Mouse (Mus musculus): ENCODE results near the gene Gm20388. TPM values are rescaled to one million over a fixed set of nuclear protein-coding genes. Genes with fewer than 3 reads are reported as not detected.

Gene Gm20388
- polyA plus RNA-seq, 1 experiment from 2014 or later: not detected

DNA sequence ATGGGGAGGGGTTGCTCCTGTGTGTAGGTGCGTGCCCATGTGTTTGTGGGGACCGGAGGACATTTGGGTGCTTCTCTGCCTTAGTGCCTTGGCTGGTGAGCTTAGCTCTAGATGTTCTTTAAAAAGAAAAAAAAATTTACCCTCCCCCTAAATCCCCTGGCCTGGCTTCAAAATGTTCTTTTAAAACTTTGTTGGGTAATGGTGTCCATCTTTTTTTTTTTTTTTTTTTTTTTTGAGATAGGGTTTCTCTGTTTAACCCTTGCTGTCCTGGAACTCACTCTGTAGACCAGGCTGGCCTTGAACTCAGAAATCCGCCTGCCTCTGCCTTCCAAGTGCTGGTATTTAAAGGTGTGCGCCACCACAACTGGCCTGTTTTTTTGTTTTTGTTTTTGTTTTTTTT, 4.7 kb downstream of the Gm20388 start:
- Histone ChIP-seq H3K27me3 (no peaks in the 10 kb centered on the region), H3K4me2 (peak overlapping the region; percentile 92), H3K4me3 (replicated peaks) (peak overlapping the region; percentile 57), H3K4me1 (replicated peaks) (peaks cover 85% of the 10 kb centered on the region), H3K27ac (peak overlapping the region; percentile 99), H3K9me3 (replicated peaks) (no peaks in the 10 kb centered on the region), H3K36me3 (peaks cover 10% of the 10 kb centered on the region; the same call in 1 of the 2 replicates), H3K9ac (peak overlapping the region; percentile 99)
- DNase-seq (no peak), ATAC-seq (ENCODE audit: low read depth) (no peak)
- 67% methylated on average over 4 of the region's 4 CpGs for WGBS (ENCODE audit: insufficient replicate concordance)

DNA sequence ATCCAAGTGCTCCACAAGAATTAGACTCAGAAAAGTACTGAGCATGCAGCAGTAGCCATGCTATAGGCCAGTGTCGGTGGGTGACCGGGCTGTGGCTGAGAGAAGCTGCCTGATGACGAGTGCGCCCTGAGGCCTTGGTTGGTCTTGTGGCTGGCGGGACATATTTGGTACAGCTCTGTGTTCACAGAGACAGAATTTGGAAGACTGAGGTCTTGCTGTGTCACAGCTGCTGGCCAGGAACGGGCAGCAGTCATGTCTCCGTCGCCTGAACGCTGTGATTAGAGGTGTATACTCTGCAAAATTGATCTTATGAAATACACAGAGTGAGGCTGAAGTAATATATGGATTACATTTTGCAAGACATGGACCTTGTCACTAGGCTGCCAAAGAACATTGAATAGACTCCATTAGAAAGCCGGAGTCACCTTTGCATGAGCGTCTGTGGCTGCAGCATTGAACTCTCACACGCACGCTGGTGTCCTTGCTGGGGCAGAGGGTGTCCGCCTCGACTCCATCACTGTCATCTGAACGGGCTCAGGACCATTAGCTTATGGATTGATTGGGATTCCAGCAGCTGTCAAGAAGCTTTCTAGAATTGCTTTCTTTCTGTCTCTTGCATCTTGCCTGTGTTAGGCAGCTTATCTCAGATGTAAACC, 5.7 kb downstream of the Gm20388 start:
- no peaks in the 10 kb centered on the region for H3K9me3 ChIP-seq (replicated peaks)
- peaks cover 10% of the 10 kb centered on the region; the same call in 1 of the 2 replicates for H3K36me3 ChIP-seq
- peak overlapping the region; percentile 75 for H3K9ac ChIP-seq
- no peaks in the 10 kb centered on the region for H3K27me3 ChIP-seq
- H3K4me1 ChIP-seq (replicated peaks): peaks cover 95% of the 10 kb centered on the region
- H3K4me3 ChIP-seq (replicated peaks): peak overlapping the region; percentile 57
- 62% methylated on average over 16 of the region's 16 CpGs for WGBS (ENCODE audit: insufficient replicate concordance)
- peak overlapping the region; percentile 92 for H3K4me2 ChIP-seq
- DNase-seq (no peak), ATAC-seq (ENCODE audit: low read depth) (no peak)
- H3K27ac ChIP-seq: peak overlapping the region; percentile 99

DNA sequence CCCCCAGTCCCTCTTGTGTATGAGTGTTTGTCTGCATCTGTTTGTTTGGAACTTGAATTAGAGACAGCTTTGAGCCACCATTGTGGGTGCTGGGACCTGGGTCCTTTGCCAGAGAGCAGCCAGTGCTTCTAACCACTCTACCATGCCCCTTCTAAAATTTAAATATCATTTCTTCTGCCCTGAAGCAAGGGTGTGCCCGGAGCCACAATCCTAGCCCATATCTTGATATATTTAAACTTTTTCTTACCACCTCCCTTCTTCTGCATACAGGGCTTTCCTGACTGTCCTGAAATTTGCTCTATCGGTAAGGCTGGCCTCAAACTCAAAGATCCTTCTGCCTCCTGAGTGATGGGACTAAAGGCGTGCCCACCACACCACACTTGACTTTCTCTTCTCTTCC, 6.8 kb downstream of the Gm20388 start:
- H3K4me1 ChIP-seq (replicated peaks): peaks cover 99% of the 10 kb centered on the region

DNA sequence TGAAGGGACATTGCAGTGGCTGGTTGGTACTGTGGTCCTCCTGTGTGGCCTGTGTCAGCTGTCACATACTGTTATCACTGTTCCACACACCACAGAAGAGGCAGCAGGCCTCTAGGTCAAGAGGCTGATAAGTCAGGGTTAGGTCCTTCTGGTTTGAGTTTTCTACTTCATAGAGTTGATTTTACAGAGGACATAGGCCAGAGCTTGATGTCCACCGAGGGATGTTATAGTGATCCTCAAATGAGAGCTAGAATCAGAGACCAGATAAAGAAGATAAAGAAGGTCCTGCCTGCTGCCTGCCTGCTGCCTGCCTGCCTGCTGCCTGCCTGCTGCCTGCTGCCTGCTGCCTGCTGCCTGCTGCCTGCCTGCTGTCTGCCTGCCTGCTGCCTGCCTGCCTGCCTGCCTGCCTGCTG, 7.5 kb downstream of the Gm20388 start:
- ATAC-seq (ENCODE audit: low read depth) (peak; percentile 98), DNase-seq (peak; percentile 76)
- Histone ChIP-seq H3K4me3 (replicated peaks) (peak overlapping the region; percentile 57), H3K4me1 (replicated peaks) (peaks cover 96% of the 10 kb centered on the region), H3K4me2 (peak overlapping the region; percentile 92), H3K9ac (peak overlapping the region; percentile 75), H3K36me3 (peaks cover 10% of the 10 kb centered on the region; the same call in 1 of the 2 replicates), H3K27ac (peak overlapping the region; percentile 99), H3K9me3 (replicated peaks) (no peaks in the 10 kb centered on the region), H3K27me3 (no peaks in the 10 kb centered on the region)
- WGBS (ENCODE audit: insufficient replicate concordance): 13% methylated on average over 1 of the region's 1 CpGs

More for the DNA sequence above, 6.8 kb downstream of the Gm20388 start:
- peak overlapping the region; percentile 99 for H3K27ac ChIP-seq
- WGBS (ENCODE audit: insufficient replicate concordance): 39% methylated on average over 3 of the region's 3 CpGs
- no peaks in the 10 kb centered on the region for H3K9me3 ChIP-seq (replicated peaks)
- H3K36me3 ChIP-seq: peaks cover 10% of the 10 kb centered on the region; the same call in 1 of the 2 replicates
- ATAC-seq (ENCODE audit: low read depth) (peak; percentile 14), DNase-seq (no peak)
- H3K27me3 ChIP-seq: no peaks in the 10 kb centered on the region
- peak overlapping the region; percentile 75 for H3K9ac ChIP-seq
- H3K4me3 ChIP-seq (replicated peaks): peak overlapping the region; percentile 57
- peak overlapping the region; percentile 92 for H3K4me2 ChIP-seq

DNA sequence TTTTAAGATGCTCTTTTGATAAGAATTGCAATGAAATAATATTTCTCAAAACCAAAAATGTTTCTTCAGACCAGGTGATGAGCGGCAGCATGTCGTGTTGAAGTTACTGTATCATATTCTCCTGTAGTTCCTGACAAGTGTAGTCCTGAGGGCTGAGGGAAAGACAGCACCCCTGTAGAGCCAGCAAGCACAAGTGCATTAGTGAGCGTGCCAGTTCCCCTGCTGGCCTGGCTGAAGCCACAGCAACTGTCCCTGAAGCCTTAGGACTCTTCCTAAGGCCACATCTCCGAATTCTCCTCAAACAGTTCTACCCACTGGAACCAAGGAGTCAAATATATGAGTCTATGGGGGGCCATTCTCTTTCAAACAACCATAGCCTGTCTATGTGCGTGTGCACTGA, 12.6 kb downstream of the Gm20388 start:
- Histone ChIP-seq H3K9ac (no peak overlapping the region), H3K4me1 (replicated peaks) (peaks cover 93% of the 10 kb centered on the region), H3K4me2 (no peak overlapping the region), H3K4me3 (replicated peaks) (no peak overlapping the region), H3K27me3 (no peaks in the 10 kb centered on the region), H3K36me3 (peaks cover 16% of the 10 kb centered on the region), H3K27ac (peak overlapping the region; percentile 7; the same call in 1 of the 2 replicates), H3K9me3 (replicated peaks) (no peaks in the 10 kb centered on the region)
- WGBS (ENCODE audit: insufficient replicate concordance): 87% methylated on average over 5 of the region's 5 CpGs
- DNase-seq (no peak), ATAC-seq (ENCODE audit: low read depth) (no peak)

DNA sequence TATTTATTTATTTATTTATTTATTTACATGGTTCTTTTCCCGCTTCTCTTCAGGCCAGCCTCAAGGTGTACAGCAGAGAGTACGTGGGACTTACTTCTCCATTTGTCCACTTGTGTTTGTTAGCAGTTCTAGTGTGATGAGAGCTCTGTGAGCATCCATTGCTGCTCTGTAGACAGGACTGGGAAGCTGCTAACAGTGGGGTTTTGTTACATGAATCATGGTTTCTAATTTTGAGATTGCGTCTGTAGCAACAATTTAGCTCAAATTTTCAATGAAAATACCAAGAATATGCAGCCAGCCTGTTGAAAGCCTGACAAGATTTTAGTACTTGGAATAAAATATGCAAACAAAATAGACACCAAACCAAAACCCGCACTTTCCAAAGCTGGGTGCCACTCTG, 14.8 kb downstream of the Gm20388 start:
- H3K4me3 ChIP-seq (replicated peaks): no peak overlapping the region
- peaks cover 91% of the 10 kb centered on the region for H3K4me1 ChIP-seq (replicated peaks)
- no peak overlapping the region for H3K4me2 ChIP-seq
- no peak overlapping the region for H3K9ac ChIP-seq
- H3K27ac ChIP-seq: peak overlapping the region; percentile 54; the same call in 1 of the 2 replicates
- no peaks in the 10 kb centered on the region for H3K27me3 ChIP-seq
- WGBS (ENCODE audit: insufficient replicate concordance): 84% methylated on average over 4 of the region's 4 CpGs
- H3K36me3 ChIP-seq: peaks cover 14% of the 10 kb centered on the region
- DNase-seq (no peak), ATAC-seq (ENCODE audit: low read depth) (no peak)
- H3K9me3 ChIP-seq (replicated peaks): no peaks in the 10 kb centered on the region

DNA sequence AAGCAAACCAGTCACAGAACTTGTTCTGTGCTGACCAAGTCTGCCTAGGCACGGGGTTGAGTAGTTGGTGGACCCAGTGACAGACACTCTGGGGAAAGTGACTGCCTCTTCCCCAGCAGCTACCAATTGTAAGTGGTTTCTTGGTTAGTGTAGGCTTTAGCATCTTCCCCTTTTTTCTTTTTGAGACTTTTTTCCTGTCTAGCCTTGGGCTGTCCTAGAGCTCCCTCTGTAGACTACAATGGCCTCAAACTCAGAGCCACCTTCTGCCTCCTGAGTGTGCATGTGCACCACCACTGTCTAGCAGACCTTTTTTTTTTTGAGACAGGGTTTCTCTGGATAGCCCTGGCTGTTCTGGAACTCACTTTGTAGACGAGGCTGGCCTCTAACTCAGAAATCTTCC, 15.8 kb downstream of the Gm20388 start:
- WGBS (ENCODE audit: insufficient replicate concordance): 33% methylated on average over 2 of the region's 2 CpGs

DNA sequence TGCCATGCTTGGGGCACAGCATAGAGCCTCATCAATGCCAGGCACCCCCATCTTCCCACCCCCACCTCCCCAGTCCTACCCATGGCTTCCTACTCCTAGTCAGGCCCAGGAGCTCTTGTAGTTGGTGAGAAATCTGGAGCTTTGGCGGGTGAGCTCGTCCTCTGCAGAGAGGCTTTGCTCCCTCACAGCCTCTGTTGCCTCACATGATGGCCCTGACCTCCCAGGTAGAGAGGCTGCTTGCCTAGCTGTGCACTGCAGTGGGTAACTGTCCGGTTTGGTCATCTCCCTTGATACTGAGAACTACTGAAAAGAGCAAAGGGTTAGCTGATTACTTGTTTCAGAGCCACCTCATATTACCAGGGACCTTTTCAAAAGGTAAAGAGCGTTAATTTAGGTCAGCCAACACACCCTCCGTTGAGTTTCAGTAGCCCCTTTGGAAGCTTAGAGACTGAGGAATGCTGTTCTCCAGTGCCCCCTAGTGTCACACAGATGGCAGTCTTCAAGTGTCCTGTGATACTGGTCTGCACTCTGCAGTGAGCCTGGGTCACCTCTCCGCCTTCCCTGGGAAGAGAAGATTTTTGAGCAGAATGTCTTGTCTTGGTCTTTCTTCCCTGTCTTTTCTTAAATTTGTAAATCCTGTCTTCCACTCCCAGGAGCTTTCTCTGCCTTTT, 16.9 kb downstream of the Gm20388 start:
- Histone ChIP-seq H3K9me3 (replicated peaks) (no peaks in the 10 kb centered on the region), H3K4me2 (no peak overlapping the region), H3K27me3 (no peaks in the 10 kb centered on the region), H3K9ac (no peak overlapping the region), H3K36me3 (peaks cover 23% of the 10 kb centered on the region), H3K27ac (peak overlapping the region; percentile 47; the same call in 1 of the 2 replicates), H3K4me3 (replicated peaks) (no peak overlapping the region), H3K4me1 (replicated peaks) (peaks cover 77% of the 10 kb centered on the region)
- peak; percentile 73 for ATAC-seq (ENCODE audit: low read depth)
- peak; percentile 43 for DNase-seq
- WGBS (ENCODE audit: insufficient replicate concordance): 58% methylated on average over 6 of the region's 6 CpGs

More for the DNA sequence above, 15.8 kb downstream of the Gm20388 start:
- Histone ChIP-seq H3K9ac (no peak overlapping the region), H3K27me3 (no peaks in the 10 kb centered on the region), H3K4me2 (no peak overlapping the region), H3K9me3 (replicated peaks) (no peaks in the 10 kb centered on the region), H3K36me3 (peaks cover 14% of the 10 kb centered on the region), H3K27ac (0 out of 2 replicates have a peak overlapping the region, but pooled peaks have one; percentile 37), H3K4me1 (replicated peaks) (peaks cover 88% of the 10 kb centered on the region), H3K4me3 (replicated peaks) (no peak overlapping the region)
- no peak for DNase-seq
- peak; percentile 39; the same call in 1 of the 2 replicates for ATAC-seq (ENCODE audit: low read depth)

DNA sequence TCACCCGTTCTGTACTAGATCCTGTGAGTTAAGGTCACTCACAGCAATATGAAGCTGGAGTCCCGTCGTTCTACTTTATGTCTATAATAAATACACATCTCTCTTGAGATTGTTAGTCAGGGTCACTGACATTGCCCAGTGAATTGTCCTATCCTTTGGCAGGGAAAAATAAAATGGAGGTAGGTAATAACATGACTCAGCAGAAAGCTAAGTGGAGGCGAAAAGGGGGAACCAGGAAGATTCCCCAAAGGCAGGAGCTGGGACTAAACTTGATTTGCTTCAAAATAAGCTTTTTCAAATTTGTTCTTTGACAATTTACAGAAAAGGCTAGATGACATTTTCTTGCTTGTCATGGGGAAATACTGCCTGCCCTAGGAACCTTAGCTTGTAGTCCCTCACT, 20.7 kb downstream of the Gm20388 start:
- no peaks in the 10 kb centered on the region for H3K9me3 ChIP-seq (replicated peaks)
- no peak overlapping the region for H3K4me3 ChIP-seq (replicated peaks)
- no peak overlapping the region for H3K4me2 ChIP-seq
- 79% methylated on average over 4 of the region's 4 CpGs for WGBS (ENCODE audit: insufficient replicate concordance)
- DNase-seq: no peak
- ATAC-seq (ENCODE audit: low read depth): no peak
- no peak overlapping the region for H3K9ac ChIP-seq
- H3K27ac ChIP-seq: no peak overlapping the region
- H3K36me3 ChIP-seq: peaks cover 54% of the 10 kb centered on the region
- peaks cover 64% of the 10 kb centered on the region for H3K4me1 ChIP-seq (replicated peaks)
- H3K27me3 ChIP-seq: no peaks in the 10 kb centered on the region

DNA sequence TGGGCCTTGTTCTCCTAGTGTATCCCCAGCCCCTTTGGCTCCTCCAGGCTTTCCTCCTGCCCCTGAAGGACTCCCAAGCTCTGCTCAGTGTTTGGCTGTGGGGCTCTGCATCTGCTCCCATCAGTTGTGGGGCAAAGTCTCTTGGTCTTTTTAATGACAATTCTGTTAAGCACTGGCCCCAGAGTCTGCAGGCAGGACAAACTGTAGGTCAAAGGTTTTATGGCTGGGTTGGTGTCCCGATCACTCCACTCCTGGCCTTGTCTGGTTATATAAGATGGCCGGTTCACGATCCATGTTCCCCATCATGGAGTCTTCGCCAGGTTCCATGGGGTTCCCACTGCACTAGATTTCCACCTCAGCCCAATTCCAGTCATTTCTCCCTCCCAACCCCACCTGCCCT, 23.0 kb downstream of the Gm20388 start:
- H3K9ac ChIP-seq: no peak overlapping the region
- H3K27me3 ChIP-seq: no peaks in the 10 kb centered on the region
- H3K36me3 ChIP-seq: peaks cover 71% of the 10 kb centered on the region
- H3K4me2 ChIP-seq: no peak overlapping the region
- no peak overlapping the region for H3K4me3 ChIP-seq (replicated peaks)
- peaks cover 45% of the 10 kb centered on the region for H3K4me1 ChIP-seq (replicated peaks)
- H3K9me3 ChIP-seq (replicated peaks): no peaks in the 10 kb centered on the region
- H3K27ac ChIP-seq: no peak overlapping the region
- ATAC-seq (ENCODE audit: low read depth): 0 out of 2 replicates have a peak, but pooled peaks have one; percentile 19
- DNase-seq: no peak
- WGBS (ENCODE audit: insufficient replicate concordance): 84% methylated on average over 4 of the region's 4 CpGs

DNA sequence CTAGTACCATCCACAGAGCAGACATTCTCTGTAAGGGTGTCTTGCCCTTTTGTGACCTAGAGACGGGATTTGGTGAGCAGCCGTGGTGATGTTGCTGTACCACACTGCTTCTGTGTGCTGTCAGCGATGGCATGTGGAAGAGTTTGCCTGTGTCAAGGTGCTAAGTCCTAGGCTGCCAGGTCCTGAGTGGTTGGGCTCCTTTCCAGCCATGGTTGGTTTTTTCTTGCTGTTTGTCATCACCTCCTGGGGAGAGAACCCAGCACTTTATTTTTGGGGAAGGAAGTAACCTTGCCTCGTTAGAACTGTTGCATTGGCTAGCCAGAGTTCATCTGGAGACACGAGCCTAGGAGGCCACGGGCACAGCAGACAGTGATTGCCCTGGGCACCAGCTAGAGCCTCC, 24.9 kb downstream of the Gm20388 start:
- H3K4me1 ChIP-seq (replicated peaks): peaks cover 28% of the 10 kb centered on the region
- H3K4me3 ChIP-seq (replicated peaks): no peak overlapping the region
- H3K27me3 ChIP-seq: no peaks in the 10 kb centered on the region
- no peak overlapping the region for H3K4me2 ChIP-seq
- H3K27ac ChIP-seq: no peak overlapping the region
- no peak for DNase-seq
- H3K36me3 ChIP-seq: peaks cover 86% of the 10 kb centered on the region
- no peak overlapping the region for H3K9ac ChIP-seq
- ATAC-seq (ENCODE audit: low read depth): no peak
- WGBS (ENCODE audit: insufficient replicate concordance): 68% methylated on average over 6 of the region's 6 CpGs
- no peaks in the 10 kb centered on the region for H3K9me3 ChIP-seq (replicated peaks)

Data from liver, embryonic 13.5 days (tissue).